Mouse (Mus musculus) skeletal muscle tissue, adult 2 months (tissue): ENCODE results near the gene Lgals4.
A peak's percentile ranks its signal among the peaks of the same experiment; 100 is the strongest.

Source experiments
- DNase-seq: peaks from one replicate; pipeline ENCODE4 v3.0.0-alpha.2; 2012; ENCODE audit warnings: low read depth, low spot score

Lgals4 gene

GRCm38 (mm10) chr7:28808221-28808941 lies 25.3 kb upstream of the Lgals4 start, which contains the start of gene Hnrnpl:
Gene Hnrnpl (plus strand): TSS chr7:28808541.
- peak; percentile 72 for DNase-seq

GRCm38 (mm10) chr7:28808957-28809393 lies 24.7 kb upstream of the Lgals4 start:
- peak; percentile 96 for DNase-seq

GRCm38 (mm10) chr7:28809401-28810089 lies 24.1 kb upstream of the Lgals4 start:
- DNase-seq, result peak; percentile 66

GRCm38 (mm10) chr7:28810107-28811066 lies 23.3 kb upstream of the Lgals4 start:
- DNase-seq, result peak; percentile 100

GRCm38 (mm10) chr7:28811228-28811627 lies 22.4 kb upstream of the Lgals4 start:
- peak; percentile 95 for DNase-seq

- no peak for DNase-seq
Measured at GRCm38 (mm10) chr7:28811640-28812275, 21.9 kb upstream of the Lgals4 start.

- no peak for DNase-seq
Measured at GRCm38 (mm10) chr7:28812436-28812835, 21.2 kb upstream of the Lgals4 start.

GRCm38 (mm10) chr7:28812949-28813348 lies 20.7 kb upstream of the Lgals4 start:
- DNase-seq, result no peak

- DNase-seq, result no peak
Measured at GRCm38 (mm10) chr7:28814306-28815034, 19.2 kb upstream of the Lgals4 start.

GRCm38 (mm10) chr7:28815230-28815629 lies 18.4 kb upstream of the Lgals4 start:
- DNase-seq, result no peak

GRCm38 (mm10) chr7:28816201-28816600 lies 17.5 kb upstream of the Lgals4 start:
- no peak for DNase-seq

- no peak for DNase-seq
Measured at GRCm38 (mm10) chr7:28816920-28817319, 16.7 kb upstream of the Lgals4 start.

- no peak for DNase-seq
Measured at GRCm38 (mm10) chr7:28817524-28817923, 16.1 kb upstream of the Lgals4 start.

- no peak for DNase-seq
Measured at GRCm38 (mm10) chr7:28817957-28818356, 15.7 kb upstream of the Lgals4 start.

- no peak for DNase-seq
Measured at GRCm38 (mm10) chr7:28818436-28818835, 15.2 kb upstream of the Lgals4 start.

- no peak for DNase-seq
Measured at GRCm38 (mm10) chr7:28818861-28819452, 14.7 kb upstream of the Lgals4 start.

- no peak for DNase-seq
Measured at GRCm38 (mm10) chr7:28819571-28819970, 14.1 kb upstream of the Lgals4 start.

- no peak for DNase-seq
Measured at GRCm38 (mm10) chr7:28820358-28821260, 13.0 kb upstream of the Lgals4 start.

GRCm38 (mm10) chr7:28821261-28821831 lies 12.3 kb upstream of the Lgals4 start:
- no peak for DNase-seq
